Mouse (Mus musculus): Measurements from ENCODE around the gene Pck2.

Gene Pck2

GRCm38 (mm10) chr14:55540067-55540786, at the start of gene Pck2:
Gene Pck2, plus strand, starts transcription at chr14:55540266.
- in situ Hi-C loops (cut with MboI; ENCODE audit: unreplicated experiment in 2 of 2), result no loop called here

- in situ Hi-C loops (cut with MboI; ENCODE audit: unreplicated experiment in 2 of 2), result loop anchor here (10.0 kb wide), 3 partner anchors 64 to 264 kb away; partner anchors contain the start of genes Cideb (in 1 of the 2) and Emc9 (in 1 of the 2)
Measured at GRCm38 (mm10) chr14:55490361-55491201, 49.5 kb upstream of the Pck2 start, which contains the start of gene Carmil3. Gene Carmil3, plus strand, starts transcription at chr14:55490651.

DNA sequence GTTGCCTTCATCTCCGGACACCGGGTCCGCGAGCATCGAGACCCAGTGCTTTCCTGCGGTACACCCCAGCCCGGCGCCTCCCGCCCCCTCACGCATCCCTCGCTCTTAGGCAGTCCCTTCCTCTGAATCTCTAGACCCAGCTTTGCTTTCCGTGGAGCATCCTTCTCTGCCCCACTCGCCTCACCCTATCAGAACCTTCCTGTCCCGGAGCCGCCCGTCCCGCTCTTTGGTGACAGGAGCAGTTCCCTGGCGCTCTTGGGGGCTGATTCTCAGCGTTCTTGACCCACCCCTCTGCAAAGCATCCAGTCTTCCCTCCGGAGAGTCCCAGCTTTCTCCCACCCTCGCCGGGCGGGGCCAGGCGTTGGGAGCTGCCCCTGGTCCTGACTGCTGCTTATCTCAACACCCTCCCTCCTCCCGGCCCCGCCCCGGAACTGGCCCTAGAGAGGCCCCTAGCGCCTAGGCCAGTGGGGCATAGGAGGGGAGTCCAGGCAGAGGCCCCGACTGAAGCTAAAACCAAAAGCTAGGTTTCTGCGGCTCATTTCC, 48.7 kb upstream of the Pck2 start:
- in situ Hi-C loops (cut with MboI; ENCODE audit: unreplicated experiment in 2 of 2), result loop anchor here (10.0 kb wide), 3 partner anchors 63 to 263 kb away; partner anchors contain the start of genes Cideb (in 1 of the 2) and Emc9 (in 1 of the 2)

DNA sequence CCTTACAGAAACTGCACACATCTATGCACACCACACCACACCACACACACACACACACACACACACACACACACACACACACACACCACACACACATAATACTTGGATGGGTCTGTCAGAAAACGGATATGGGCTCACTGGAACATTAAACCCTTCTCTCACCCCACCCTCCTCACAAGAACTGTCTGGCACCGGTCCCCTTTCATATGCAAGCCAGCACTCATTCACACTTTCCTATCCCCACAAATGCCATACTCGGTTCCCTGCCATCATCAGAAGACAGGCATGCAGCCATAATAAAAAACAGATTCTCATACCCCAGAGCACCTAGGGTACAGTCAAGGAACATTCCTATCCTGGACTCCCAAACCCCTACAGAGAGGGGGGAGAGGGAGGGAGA, 48.0 kb upstream of the Pck2 start:
- in situ Hi-C loops (cut with MboI; ENCODE audit: unreplicated experiment in 2 of 2), result loop anchor here (10.0 kb wide), 3 partner anchors 63 to 263 kb away; partner anchors contain the start of genes Cideb (in 1 of the 2) and Emc9 (in 1 of the 2)

GRCm38 (mm10) chr14:55495509-55496240, 44.4 kb upstream of the Pck2 start:
- in situ Hi-C loops (cut with MboI; ENCODE audit: unreplicated experiment in 2 of 2), result loop anchor here (5.0 to 10.0 kb wide), 6 partner anchors 59 to 259 kb away; partner anchors contain the start of genes Cideb (in 1 of the 2) and Emc9 (in 1 of the 2)

GRCm38 (mm10) chr14:55496761-55497448, 43.2 kb upstream of the Pck2 start:
- in situ Hi-C loops (cut with MboI; ENCODE audit: unreplicated experiment in 2 of 2), result loop anchor here (5.0 to 10.0 kb wide), 6 partner anchors 58 to 258 kb away; partner anchors contain the start of genes Cideb (in 1 of the 2) and Emc9 (in 1 of the 2)

DNA sequence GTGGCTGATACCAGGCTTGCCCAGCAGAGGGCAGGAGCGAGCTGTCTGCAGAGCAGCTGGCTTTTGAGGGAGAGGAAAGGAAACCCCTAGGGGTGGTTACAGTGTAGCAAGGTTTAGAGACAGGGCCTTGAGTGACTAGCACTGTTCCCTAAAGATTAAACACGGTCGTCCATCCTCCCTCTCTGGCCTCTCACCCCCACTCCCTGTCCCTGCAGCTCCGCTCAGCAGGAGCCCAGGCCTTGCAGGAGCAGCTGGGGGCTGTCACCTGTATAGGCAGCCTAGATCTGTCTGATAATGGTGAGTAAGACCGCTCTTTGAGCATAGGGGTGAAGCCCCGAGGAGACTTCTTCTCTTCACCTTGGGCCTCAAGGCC, 42.6 kb upstream of the Pck2 start:
- in situ Hi-C loops (cut with MboI; ENCODE audit: unreplicated experiment in 2 of 2), result loop anchor here (5.0 to 10.0 kb wide), 6 partner anchors 57 to 257 kb away; partner anchors contain the start of genes Cideb (in 1 of the 2) and Emc9 (in 1 of the 2)

DNA sequence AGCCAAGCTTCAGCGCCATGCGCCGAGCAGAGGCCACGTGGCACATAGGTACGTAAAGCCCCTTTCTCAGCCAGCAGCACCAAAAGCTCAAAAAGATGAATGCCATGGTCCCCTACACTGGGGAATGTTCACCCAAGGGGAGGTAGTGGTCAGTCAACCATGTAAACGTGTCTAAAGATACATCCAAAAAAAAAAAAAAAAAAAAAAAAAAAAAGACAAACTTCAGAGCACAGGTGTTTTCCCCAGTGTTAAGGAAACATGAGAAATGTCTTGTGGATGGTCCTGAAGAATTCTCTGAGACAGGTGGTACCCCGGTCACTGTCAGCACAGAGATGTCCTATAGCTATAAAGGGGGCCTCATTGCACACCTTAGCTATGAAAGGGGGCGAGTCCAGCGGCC, 34.5 kb upstream of the Pck2 start:
- in situ Hi-C loops (cut with MboI; ENCODE audit: unreplicated experiment in 2 of 2), result no loop called here

- in situ Hi-C loops (cut with MboI; ENCODE audit: unreplicated experiment in 2 of 2), result no loop called here
Measured at GRCm38 (mm10) chr14:55507801-55508200, 32.3 kb upstream of the Pck2 start.

GRCm38 (mm10) chr14:55509540-55509939, 30.5 kb upstream of the Pck2 start:
- in situ Hi-C loops (cut with MboI; ENCODE audit: unreplicated experiment in 2 of 2), result no loop called here

GRCm38 (mm10) chr14:55510125-55510731, 29.8 kb upstream of the Pck2 start, which contains the start of gene Cpne6:
Gene Cpne6, plus strand, starts transcription at chr14:55510445.
- in situ Hi-C loops (cut with MboI; ENCODE audit: unreplicated experiment in 2 of 2), result no loop called here

DNA sequence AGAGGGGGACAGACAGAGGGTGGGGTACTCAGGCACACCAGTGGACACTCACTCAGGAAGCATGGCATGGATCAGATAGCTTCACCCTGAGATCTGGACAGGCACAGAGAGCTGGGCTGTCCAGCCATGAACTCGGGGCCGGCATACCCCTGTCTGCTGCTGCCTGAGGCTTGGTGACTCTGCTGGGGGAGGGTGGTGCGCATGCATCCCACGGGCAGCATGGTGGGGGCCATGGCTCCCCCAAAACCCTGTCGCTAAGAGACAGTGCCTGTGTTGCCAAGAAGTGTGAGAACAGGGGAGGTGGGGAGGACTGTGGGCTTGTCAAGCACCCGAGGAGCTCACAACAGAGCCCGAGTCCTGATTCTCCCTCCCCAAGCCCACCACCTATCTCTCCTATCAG, 29.0 kb upstream of the Pck2 start:
- in situ Hi-C loops (cut with MboI; ENCODE audit: unreplicated experiment in 2 of 2), result no loop called here

GRCm38 (mm10) chr14:55513927-55514326, 26.1 kb upstream of the Pck2 start:
- in situ Hi-C loops (cut with MboI; ENCODE audit: unreplicated experiment in 2 of 2), result no loop called here

DNA sequence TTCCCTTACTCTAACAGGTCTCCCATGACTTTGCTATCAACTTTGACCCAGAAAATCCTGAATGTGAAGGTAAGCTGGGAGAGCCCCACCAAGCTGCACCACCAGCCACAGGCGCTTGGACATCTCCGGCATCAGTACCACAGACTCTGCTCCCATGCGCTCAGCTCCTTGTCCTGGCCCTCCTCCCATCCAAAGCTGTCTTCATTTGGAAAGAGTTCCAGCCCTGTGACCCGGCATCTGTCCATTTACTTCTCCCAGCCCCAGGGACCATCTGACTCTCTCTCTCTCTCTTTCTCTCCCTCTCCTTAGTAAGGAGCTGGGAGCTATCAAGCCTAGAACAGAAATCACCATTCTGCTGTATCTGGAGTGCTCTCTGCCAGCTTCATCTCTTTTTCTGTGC, 24.2 kb upstream of the Pck2 start:
- in situ Hi-C loops (cut with MboI; ENCODE audit: unreplicated experiment in 2 of 2), result no loop called here

DNA sequence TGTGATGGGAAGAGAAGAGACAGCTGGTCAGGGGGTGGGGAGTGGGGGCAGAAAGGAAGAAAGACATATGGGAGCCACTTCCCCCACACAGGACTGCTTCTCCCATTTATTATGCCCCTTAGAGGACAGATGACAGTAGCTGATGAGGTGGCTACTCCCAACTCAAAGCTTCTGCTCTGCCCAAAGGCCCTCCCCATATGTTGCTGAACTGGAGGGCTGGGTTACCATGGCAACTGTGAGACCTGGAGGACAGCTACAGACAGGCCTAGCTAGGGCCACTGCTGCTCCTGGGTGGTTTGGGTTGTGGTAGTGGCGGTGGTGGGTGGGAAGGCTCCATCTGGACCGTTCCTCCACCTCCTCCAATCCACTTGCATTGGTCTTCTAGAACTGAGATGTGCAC, 21.2 kb upstream of the Pck2 start:
- in situ Hi-C loops (cut with MboI; ENCODE audit: unreplicated experiment in 2 of 2), result no loop called here

DNA sequence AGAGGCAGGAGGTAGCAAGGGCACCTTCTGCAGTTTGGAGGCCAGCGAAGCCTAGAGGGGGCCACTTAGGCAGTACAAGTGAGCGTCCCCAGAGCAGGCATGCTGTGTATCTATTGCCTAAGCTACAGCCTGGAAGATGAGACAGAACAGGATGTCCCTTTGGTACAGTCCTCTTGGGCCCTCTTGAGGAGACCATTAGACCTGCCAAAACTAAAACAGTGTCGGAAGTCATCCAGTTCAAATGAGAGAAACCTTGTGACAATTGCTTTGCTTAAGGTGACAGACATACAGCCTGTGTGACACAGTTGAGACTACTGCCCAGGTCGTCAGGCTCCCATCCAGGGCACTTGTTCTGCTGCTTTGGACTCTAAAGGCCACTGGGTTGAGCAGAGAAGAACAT, 20.5 kb upstream of the Pck2 start:
- in situ Hi-C loops (cut with MboI; ENCODE audit: unreplicated experiment in 2 of 2), result no loop called here

DNA sequence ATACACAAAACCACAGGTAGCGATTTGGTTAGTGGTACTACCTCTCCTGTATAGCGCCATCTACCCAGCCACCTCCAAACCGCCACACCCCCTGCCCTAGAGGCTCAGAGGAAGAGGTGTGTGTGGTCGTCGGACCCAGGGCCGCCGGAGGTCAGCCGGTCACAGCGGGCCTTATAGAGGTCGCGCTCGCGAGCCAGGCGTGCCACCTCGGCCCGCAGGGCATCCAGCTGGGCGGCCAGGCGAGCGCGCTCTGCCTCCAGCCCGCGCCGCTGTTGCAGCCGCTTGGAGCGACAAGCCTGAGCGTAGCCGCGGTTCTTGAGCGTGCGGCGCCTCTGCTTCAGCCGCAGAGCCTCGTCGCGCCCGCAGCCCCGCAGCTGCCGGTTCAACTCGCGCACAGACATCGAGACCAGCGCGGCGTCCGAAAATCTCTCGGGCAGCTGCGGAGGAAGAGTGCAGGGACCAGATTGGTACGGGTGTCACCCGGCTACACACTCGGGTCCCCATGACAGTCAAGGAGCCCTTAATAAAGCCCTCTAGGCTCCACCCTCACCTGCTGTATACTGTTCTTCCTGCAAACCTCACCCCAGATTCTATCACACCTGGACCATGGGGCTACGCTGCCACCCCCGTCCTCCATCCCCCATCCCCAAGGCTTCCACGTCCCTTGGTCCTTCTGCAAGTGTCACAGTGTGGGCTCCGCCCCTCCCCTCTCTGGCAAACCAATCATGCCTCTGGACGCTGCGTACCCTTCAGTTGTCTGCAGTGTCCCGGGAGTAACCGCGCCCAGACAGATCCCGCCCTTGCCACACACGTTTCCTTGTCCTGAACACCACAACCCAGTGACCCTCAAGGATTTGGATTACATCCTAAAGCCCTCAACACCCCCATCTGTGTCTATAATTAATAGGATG, 19.4 kb upstream of the Pck2 start:
- in situ Hi-C loops (cut with MboI; ENCODE audit: unreplicated experiment in 2 of 2), result no loop called here

- in situ Hi-C loops (cut with MboI; ENCODE audit: unreplicated experiment in 2 of 2), result no loop called here
Measured at GRCm38 (mm10) chr14:55524062-55524461, 16.0 kb upstream of the Pck2 start.
